Mouse (Mus musculus) common myeloid progenitor, adult 5-6 weeks (primary cell): ENCODE results near the gene Prl. TPM values are rescaled to one million over a fixed set of nuclear protein-coding genes. Genes with fewer than 3 reads are reported as not detected.
"Not testable (repeated sequence)": the region's sequence is repeated elsewhere in the genome, so short reads cannot be mapped to it uniquely, and the experiment has no call there.

Experiments
- ATAC-seq: replicated peaks from 2 replicates; pipeline ENCODE4 v1.8.0; 2016; ENCODE audit warnings: low read depth, mild to moderate bottlenecking, moderate TSS enrichment, inconsistent platforms; ENCODE audit not compliant: poor library complexity, severe bottlenecking
- total RNA-seq: library from RNA; stranded (forward); fragments of 200-1000, 187-1606 nt; gene quantifications from 2 replicates; pipeline ENCODE4 v1.2.3, GENCODE M21; 2017

The Prl gene
- not detected in 2 replicates for total RNA-seq

DNA sequence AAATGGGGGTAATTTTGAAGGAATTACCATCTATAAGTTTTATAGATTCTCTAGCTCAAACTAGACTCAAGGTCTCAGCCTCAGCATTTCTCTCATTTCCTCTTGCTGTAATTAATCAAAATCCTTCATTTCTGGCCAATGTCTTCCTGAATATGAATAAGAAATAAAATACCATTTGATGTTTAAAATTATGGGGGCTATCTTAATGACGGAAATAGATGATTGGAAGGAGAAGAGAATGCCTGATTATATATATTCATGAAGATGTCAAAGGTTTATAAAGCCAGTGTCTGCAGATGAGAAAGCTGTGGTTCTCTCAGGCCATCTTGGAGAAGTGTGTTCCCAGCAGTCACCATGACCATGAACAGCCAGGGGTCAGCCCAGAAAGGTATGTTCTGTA lies at the start of gene Prl:
TSS of gene Prl (plus strand) at position 301 of the 400 bp plus-strand sequence.
- no peak for ATAC-seq

DNA sequence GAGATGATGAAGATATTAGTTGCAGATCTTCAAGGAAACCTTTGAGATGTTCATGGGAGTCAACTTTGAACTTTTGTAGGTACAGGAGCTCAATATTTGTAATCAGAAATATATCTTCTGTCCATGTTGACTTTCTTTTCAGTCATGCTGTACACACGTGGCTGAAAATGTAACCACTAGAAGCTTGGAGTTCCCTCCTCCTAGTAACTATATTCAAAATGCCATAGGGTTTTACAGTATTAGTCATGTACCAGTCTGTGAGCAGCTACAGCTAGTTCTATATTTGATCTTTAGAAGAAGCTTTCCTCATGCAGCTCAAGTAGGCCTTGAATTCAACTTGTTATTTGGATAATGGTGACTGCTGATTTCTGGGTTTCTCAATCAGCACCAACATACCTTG lies 30.8 kb upstream of the Prl start:
- ATAC-seq, result no peak

DNA sequence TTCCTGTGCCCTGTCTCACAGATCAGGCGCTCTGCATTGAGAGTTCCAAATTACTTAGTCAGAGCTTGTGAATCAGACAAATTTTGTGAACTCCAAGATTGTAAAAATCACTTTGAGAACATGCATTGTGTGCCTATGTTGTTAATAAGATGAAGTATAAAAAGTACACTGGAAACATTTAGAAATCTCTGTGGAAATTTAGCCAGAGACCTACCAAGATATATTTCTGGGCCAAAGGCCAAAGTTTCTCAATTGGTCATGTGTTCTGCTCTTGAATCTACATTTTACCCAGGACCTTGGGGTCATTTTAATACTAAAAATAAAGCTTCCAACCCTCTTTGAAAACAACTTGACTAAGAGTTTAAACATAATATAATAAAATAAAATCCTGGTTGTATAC lies 30.0 kb upstream of the Prl start:
- no peak for ATAC-seq

DNA sequence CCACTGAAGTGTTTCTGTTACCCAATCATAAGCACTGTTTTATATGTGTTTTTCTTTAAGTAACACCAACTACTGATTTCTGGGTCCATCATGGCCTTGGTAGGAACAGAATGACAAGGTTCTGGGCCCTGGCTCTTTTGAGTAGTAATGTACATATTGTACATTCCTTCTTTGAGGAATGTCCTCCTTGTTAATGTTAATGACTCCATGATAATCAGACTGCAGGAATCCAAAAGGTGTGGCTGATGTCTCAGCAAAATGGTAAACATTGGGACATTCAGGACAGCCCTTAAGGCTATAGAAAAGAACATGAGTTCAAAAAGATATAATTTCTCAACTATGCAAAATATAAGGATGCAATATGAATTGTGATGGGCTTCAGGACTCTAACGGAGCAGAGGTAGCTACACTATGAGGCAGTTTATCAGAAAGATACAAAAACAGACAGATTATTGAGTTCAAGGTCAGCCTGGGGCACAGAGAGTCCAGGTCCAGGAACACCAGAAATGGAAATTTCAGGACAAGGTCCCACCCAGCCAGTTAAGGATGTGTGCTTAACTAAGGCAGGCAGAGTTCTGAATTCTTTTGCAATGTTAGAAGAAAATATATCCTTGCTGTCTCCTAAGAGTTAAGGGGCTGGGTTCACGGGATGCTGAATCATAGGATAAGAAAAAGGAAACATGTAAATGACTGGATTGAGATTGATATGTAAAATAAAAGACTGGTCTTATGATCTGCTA lies 28.7 kb upstream of the Prl start:
- no peak for ATAC-seq

DNA sequence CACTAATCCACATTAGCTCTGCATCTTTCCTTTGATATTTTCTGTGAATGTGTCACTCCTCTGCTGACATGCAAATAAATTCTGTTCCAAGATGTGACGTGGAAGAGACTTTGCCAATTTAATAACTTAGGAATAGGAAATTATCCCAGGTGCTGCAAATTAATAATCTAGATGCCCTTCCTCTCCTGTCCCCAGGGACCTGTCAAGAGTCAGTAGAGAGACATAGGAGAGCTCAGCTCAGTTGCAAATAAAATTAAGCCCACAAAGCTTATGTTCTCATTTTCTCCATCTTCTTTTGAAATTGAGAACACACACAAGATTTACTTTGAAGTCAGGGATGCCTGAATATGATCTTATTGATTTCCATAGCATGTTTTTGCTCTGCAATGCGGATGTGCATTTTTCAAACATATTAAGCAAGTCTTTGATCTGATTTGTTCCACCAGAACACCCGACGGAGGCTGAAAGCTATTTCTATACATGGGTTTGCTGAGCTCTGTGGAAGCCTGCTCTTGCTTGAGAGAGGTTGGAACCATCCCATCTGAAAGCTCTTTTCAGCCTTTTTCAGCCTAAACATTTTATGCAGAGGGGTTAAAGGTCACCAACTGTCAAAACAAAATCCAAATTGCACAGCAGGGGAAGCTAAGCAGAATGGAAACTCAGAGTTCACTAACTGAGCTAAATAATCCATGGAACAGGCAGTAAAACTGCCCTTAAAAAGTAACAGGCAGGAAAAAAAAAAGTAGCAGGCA lies 26.1 kb upstream of the Prl start:
- ATAC-seq, result no peak

DNA sequence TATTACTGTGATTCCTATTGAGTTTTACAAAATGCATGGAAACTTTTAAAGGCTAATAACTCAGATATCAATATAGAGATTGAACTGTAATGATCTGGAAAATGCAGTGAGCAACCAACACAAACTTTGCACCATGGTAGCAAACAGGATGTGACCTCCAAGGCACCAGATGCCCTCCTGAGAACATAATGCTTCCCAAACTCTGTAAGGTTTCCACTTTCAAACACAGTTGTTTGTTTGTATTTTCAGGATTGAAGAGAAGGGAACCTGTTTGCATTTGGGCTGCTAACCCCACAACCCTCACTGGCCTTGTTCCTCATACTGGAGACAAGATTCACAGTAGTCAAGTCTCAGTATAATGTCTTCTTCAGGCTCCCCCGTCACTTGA lies 25.5 kb upstream of the Prl start:
- ATAC-seq, result no peak

DNA sequence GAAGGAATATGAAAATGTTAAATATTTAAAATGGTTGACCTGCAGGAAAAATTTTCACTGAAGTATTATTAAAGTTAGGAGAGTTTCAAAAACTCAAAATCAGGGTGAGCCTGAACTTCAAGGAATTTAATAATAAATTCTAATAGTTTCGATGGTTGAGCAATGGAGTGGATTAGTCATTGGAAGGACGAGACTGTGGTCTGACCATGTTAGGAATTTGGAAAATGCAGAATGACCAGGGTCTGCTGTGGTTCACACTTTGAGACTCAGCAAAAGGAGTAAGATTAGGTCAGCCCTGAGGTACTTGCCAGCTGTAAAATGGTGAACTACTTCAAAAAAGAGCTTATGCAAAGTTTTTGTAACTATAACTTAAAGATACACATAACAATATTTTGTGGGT lies 24.4 kb upstream of the Prl start:
- no peak for ATAC-seq

DNA sequence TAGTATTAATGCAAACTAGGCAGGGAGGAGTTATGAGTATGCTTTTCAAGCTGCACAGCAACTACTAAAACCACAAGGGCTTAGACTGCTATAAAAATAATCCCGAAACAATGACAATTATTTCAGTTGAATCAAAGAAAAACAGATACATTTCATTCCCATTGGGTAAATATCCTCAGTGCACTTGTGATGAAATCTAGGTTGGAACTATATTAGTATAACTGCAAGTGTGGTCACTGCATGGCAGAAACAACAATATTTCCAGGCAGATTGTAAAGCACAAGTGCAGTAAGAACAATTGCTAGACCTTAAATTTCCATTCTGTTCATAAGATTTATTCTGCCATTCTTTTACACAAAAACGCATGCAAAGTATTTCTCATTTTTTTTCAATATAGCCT lies 15.2 kb upstream of the Prl start:
- ATAC-seq, result no peak

DNA sequence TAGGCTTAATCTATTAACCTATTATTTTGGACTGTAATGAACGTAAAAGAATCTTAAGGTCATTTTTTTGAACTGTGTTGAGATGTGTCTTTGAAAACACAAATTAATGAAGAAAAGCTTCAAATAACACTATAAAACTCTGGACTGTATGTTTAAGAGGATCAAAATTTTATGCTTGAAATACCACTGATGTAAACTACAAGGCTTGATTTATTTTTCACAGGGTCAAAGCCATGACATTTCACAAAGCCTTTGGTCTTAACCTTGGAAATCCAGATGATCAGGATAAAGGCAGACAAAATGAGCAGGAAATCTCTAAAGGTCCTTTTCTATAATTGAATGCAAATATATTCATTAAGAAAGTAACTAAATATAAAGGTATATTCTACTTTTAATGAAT lies 14.0 kb upstream of the Prl start:
- ATAC-seq, result no peak

DNA sequence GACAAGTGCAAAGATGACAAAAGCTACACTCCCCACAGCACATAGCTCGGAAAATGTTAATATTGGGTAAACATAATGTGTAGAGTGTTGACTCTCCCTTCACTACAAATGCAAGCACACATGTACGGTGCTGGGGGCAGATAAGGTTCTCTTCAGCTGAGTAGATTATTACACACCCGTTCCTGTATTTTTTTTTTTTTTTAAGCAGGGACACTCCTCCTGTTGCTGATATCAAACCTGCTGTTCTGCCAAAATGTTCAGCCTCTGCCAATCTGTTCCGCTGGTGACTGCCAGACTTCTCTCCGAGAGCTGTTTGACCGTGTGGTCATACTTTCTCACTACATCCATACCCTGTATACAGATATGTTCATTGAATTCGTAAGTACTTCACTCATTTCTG lies 1.8 kb downstream of the Prl start:
- no peak for ATAC-seq

DNA sequence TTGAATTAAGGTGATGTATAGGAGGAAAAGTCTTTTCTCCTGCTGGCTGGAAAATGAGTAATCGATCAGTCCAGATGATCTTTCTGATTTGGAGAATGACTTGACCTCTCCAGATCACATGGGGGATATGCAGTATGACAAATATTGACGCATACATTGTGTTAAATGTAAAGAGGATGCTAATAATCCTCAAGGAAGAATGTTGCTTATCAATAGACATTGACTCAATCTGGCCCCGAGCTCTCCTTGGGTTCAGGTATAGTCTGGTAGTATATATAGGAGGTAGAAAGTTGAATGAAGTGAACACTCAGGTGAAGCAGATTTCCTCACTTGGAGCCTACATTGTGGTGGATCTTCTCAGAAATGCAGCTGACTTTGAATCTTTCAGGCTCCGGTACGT lies 36.5 kb downstream of the Prl start, which contains the start of gene Prl3d1:
TSS of gene Prl3d1 (plus strand) at position 301 of the 400 bp plus-strand sequence.
- ATAC-seq, result not testable (repeated sequence)

Other genes with a start within 250 kb of the Prl start
- not detected in 2 replicates for gene Prl3d1, start 36.6 kb downstream of the Prl start, total RNA-seq
- not detected in 2 replicates for gene Prl3d2, start 64.1 kb downstream of the Prl start, total RNA-seq
- gene Prl3d3, start 99.2 kb downstream of the Prl start, total RNA-seq, result not detected in 2 replicates
- gene Prl3c1, start 139.1 kb downstream of the Prl start, total RNA-seq, result not detected in 2 replicates
- gene Prl3b1, start 184.3 kb downstream of the Prl start, total RNA-seq, result not detected in 2 replicates
- not detected in 2 replicates for gene Prl3a1, start 201.9 kb downstream of the Prl start, total RNA-seq